Mouse (Mus musculus): ENCODE data around the gene Msgn1. TPM values are rescaled to one million over a fixed set of nuclear protein-coding genes. Genes with fewer than 3 reads are reported as not detected.
A peak's percentile ranks its signal among the peaks of the same experiment; 100 is the strongest.

Gene Msgn1
- total RNA-seq, 2 experiments from 2014 or later: not detected

DNA sequence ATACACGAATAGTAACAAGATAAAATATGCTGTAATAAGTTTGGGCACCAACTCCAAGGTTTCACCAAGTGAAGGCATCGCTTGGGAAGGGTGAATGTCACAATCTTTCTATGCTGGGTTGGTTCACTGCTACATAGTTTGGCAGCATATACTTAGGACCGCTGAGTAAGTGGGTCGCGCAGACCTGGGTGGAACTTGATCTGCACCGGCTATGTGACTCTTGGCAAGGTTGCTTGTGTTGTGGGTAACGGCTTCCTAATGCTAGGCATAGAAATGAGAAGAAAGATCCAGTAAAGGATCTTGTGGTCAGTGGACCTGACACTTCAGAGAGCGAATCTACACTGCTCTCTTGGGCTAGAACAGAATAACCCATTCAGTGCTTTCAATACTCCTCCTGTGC, 6.3 kb downstream of the Msgn1 start:
- DNase-seq: no peak
- intact Hi-C loops (cut with DNase I): no loop called here

DNA sequence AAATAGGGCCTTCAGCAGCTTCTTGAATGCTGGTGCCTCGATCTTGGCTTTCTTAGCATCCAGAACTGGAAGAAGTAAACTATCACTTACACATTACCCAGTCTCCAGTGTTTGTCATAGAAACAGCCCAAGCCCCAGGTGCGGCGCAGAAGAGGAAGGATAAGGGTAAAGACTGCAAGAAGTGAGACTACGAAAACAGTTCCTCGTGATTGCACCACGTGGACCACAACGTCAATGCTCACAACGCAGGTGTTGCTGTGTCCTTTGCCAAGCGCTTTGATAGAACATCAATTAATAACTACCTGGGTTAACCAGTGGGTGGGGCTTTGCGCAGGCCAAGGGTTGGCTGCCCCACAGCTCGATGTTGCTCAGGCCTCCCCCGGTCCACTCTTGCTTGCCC, 8.1 kb downstream of the Msgn1 start:
- intact Hi-C loops (cut with DNase I): no loop called here
- DNase-seq: no peak

DNA sequence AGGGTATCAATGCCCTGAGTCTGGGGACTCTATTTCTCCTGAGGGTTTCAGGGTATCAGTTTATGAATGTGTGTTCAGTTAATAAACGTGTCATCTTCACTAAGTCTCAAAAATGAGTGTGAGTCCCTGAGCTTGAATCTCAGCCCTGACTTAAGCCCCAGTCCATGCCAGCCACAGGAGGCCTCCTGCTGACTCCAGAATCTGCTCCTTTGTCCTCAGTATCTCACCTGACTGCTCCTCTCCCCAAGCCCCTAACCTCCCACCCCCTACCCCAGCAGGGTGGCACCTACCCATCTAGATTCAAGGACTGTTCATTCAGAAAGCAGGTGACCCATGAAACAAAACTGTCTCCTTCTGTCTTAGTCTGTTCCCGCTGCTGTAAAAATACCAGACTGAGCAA, 10.2 kb downstream of the Msgn1 start:
- DNase-seq: no peak
- intact Hi-C loops (cut with DNase I): loop anchor here (5.0 kb wide), 3 partner anchors 69 to 139 kb away; partner anchors contain the start of genes Gen1 and Smc6

DNA sequence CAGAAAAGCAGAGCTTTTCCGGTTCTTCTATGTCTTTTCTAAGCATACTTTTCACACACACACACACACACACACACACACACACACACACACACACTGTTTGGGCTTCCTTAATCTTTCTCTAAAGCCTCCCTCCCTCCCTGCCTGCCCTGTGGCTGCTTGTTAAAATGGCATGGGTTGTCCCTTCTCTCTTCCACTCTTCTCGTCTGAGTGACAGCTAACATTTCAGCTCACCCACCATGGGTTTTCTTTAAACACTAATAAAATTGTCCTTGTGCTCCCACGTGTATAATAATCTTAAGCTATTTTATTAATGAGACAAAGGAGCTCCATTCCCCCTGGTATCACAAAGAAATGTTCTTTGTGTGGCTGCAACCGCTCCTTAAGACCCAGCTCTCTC, 10.7 kb downstream of the Msgn1 start:
- DNase-seq: no peak
- intact Hi-C loops (cut with DNase I): loop anchor here (5.0 kb wide), 3 partner anchors 69 to 139 kb away; partner anchors contain the start of genes Gen1 and Smc6

DNA sequence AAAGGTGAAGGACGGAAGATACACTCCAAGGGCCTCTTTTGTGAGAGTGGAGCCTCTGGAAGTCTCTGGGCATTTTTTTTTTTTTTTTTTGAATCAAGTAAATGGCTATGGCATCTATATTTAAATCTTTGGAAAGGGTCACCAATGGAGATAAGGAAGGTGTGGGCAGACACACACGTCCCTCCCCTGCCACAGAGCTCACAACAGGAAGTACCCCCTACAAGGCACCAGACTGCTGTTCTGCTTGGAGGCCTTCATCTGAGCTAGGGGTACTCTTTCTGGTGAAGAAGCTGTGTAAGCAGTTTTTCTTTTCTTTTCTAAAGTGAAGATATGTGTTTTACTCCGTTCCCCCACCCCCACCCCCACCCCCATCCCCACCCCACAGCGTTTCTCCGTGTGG, 11.9 kb downstream of the Msgn1 start:
- intact Hi-C loops (cut with DNase I): loop anchor here (5.0 kb wide), 3 partner anchors 70 to 140 kb away; partner anchors contain the start of genes Gen1 and Smc6
- DNase-seq: no peak

DNA sequence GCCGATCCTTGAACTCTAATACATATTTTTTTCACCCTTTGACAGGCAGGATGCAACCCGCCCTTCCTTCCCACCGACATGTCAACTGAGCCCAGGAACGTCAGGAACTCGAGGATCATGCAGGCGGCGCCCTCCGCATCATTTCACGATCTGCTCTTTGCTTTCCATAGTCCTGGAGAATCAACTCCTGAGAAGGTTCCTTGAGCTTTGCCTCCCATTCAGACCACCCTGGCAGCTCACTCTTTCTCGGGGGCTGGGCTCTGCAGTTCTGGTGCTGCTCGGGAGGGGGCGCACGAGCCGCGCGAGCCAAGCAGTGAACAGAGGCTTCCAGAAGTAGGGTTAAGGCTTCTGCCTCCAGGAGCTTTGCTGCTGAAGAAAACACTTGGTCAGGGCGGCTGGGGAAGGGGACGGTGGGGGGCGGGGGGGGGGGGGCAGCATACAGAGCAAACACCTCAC, 12.6 kb downstream of the Msgn1 start:
- peak; percentile 85 to 88 for DNase-seq
- intact Hi-C loops (cut with DNase I): loop anchor here (5.0 kb wide), 3 partner anchors 71 to 141 kb away; partner anchors contain the start of genes Gen1 and Smc6

DNA sequence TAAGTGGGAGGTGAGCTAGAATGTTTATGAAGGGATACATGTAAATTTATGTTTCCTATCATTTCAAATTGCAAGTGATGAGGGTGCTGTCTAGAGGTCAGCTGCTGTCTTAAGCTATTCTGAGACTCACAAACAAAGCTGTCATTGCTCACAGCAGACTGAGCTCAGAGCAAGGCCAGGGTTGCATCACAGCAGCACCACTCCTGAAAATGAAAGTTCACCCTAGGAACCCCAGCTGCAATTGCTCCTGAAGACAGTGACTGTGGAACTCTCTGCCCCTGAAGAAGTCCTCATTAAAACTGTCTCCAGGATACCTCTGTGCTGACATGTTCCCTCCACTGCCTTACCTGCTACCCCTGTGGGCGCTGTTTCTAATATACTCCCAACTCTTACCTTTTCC, 13.7 kb downstream of the Msgn1 start:
- DNase-seq: no peak
- intact Hi-C loops (cut with DNase I): loop anchor here (5.0 kb wide), 3 partner anchors 72 to 142 kb away; partner anchors contain the start of genes Gen1 and Smc6

DNA sequence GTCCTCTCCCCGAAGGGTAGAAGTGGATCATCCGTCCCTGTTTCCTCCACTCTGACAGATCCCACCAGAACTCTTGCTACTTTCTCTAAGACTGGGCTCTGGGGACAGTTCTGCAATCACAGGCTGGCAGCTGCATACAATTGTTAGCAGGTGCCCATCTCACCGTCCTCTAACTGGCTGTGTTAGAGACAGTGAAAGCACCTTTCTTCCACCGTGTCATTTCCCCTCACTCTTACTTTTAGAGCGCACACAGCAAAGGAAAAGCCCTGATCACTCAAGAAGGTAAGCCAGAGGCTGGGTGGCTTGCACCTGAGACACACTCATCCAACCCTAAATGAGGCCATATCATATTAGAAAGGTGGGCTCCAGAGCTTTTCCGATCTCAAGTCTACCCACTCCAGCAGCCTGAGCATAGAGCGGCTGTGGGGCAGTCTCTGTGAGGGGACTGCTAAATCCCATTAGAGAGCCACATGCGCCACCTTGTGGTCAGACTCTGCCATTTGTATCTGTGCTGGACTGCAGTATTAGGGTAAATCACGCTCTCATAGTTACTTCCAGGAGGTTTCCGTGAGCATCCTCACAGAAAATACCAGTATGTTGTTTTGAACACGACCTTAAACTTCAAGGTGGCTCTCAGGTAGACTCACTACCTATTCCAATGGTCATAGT, 30.2 kb downstream of the Msgn1 start:
- DNase-seq: peak; percentile 85 to 89
- intact Hi-C loops (cut with DNase I): loop anchor here (1.0 to 5.0 kb wide), 3 partner anchors 159 to 580 kb away; no protein-coding TSS in a partner anchor

DNA sequence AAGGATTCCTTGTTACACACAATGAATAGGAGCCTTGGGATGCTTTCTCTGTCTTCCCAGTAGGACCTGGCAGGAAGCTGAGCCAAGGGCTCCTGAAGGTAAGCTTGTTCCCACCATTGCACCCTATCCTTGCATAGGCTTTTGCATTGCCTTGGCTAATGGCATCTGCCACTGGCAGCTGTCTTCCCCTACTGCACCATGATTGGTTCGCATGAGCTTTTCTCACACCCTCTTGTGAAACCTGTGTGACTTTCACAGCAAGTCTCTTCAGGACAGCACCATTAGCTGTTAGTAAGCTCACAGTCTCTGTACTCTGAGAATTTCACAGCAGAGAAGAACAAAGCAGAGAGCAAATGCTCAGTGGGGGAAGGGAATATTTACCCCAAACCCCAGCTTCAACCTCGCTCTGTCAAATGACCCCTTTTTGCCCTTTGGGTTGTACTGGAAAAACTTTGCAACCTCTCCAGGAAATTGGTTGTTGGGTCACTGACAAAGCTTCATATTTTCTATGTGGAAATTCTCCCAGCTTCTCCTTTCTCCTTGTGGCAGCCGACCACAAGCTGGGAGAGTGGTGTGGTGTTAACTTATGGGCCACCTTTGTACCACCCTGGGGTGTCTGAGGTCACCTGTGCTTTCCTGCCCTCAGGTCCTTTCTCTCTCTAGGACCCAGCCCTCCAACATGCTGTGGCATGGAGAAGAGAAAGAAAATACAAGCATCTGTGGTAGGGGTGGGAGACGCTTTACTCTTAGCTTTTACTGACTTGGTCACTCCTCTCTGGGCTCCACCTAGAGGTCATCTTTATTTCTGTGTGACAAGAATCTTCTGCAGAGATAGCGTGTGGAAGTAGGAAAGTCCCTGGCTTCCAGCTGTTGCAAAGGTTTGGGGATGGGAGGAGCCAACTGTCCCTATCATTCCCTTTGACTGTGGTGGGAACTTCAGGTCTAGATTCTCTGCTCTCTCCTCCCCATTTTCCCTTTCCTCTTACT, 31.1 kb downstream of the Msgn1 start:
- intact Hi-C loops (cut with DNase I): loop anchor here (1.0 to 5.0 kb wide), 3 partner anchors 160 to 579 kb away; no protein-coding TSS in a partner anchor
- DNase-seq: no peak

DNA sequence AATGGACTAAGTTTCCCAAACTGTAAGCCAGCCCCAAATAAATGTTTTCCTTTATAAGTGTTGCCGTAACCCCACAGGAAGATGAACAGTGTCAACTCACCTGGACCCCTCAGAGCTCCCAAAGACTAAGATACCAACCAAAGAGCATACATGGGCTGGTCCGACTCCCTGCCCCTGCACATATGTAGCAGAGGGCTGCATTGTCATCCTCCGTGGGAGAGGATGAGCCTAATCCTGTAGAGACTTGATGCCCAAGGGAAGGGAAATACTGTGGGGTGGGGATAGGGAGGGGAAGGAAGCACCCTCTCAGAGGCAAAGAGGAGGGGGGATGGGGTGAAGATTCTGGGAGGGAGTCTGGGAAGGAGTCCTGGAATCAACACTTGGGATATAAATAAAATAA, 50.1 kb downstream of the Msgn1 start:
- intact Hi-C loops (cut with DNase I): no loop called here
- DNase-seq: no peak

Other genes starting within 250 kb of the Msgn1 start
- under 1 TPM; 0.35 to 0.72 TPM for gene Kcns3, start 57.9 kb downstream of the Msgn1 start, total RNA-seq (2021)
- 1 to 10 TPM in 1 of 2 experiments, under 1 TPM in 1; 0.57 to 1.1 TPM for gene Gen1, start 56.8 kb upstream of the Msgn1 start, total RNA-seq (2021)
- 10 to 100 TPM; 46.7 to 55.8 TPM for gene Smc6, start 56.9 kb upstream of the Msgn1 start, total RNA-seq (2021)
- under 1 TPM; 0.33 to 0.43 TPM for gene Vsnl1, start 227.6 kb upstream of the Msgn1 start, total RNA-seq (2021)
- not detected for gene Rad51ap2, start 247.1 kb upstream of the Msgn1 start, total RNA-seq (2021)